Mouse (Mus musculus) CH12.LX (cell line): ENCODE measurements at regions not wholly inside any gene's neighbourhood (a gene's known extent, or its start where the extent isn't known, plus 50 kb on each side); places are given as distances from the start of the nearest gene placed in this dataset.

ENCODE experiments used
- DNase-seq: peaks from one replicate; pipeline ENCODE4 v3.0.0-alpha.2; 2013; ENCODE audit errors: extremely low read depth
- H3K27ac ChIP-seq: 2 replicates; pipeline ENCODE4 v1.5.1; 2012; ENCODE audit warnings: low read depth, mild to moderate bottlenecking, control low read depth, moderate library complexity; ENCODE audit not compliant: insufficient read depth
- H3K27me3 ChIP-seq: replicated peaks from 2 replicates; pipeline ENCODE3; 2012; ENCODE audit warnings: inconsistent platforms
- H3K36me3 ChIP-seq, 2 experiments: replicated peaks in 1 of 2; 2 replicates each; pipeline versions ENCODE3 to v1.6.1; 2012; ENCODE audit warnings: inconsistent platforms in 1 of 2, low read length in 1 of 2, mild to moderate bottlenecking in 1 of 2, mixed read lengths in 1 of 2, moderate library complexity in 1 of 2; ENCODE audit not compliant: control insufficient read depth in 1 of 2, insufficient read depth in 1 of 2
- H3K4me1 ChIP-seq, 2 experiments: 2 replicates each; pipeline ENCODE4 v1.6.1; 2012; ENCODE audit warnings: inconsistent platforms in 1 of 2, moderate library complexity in 1 of 2; ENCODE audit not compliant: insufficient read depth in 2 of 2, control insufficient read depth in 1 of 2
- H3K4me2 ChIP-seq: 2 replicates; pipeline ENCODE4 v1.6.1; 2012; ENCODE audit warnings: low read depth, mild to moderate bottlenecking, control low read depth; ENCODE audit not compliant: poor library complexity, insufficient read depth, severe bottlenecking
- H3K4me3 ChIP-seq, 3 experiments: fragments of 150-350 bp in 1 of 3; sonication (generic) in 1 of 3; replicated peaks in 1 of 3; 2 replicates each; pipeline versions ENCODE3 to v1.5.1; 2011 to 2012; ENCODE audit warnings: low read depth in 2 of 3, low read length in 2 of 3, mild to moderate bottlenecking in 2 of 3, moderate library complexity in 2 of 3, control low read depth in 1 of 3, improper control_type of control experiment in 1 of 3, inconsistent platforms in 1 of 3, mixed read lengths in 1 of 3; ENCODE audit not compliant: poor library complexity in 1 of 3
- H3K79me2 ChIP-seq: replicated peaks from 2 replicates; pipeline ENCODE4 v1.6.1; 2012; ENCODE audit warnings: mild to moderate bottlenecking, moderate library complexity; ENCODE audit not compliant: control insufficient read depth, poor library complexity, insufficient read depth, severe bottlenecking; ENCODE audit errors: extremely low read depth
- H3K9ac ChIP-seq: 2 replicates; pipeline ENCODE4 v1.6.1; 2012; ENCODE audit warnings: low read depth, mild to moderate bottlenecking, control low read depth, moderate library complexity; ENCODE audit not compliant: insufficient read depth
- H3K9me3 ChIP-seq: replicated peaks from 2 replicates; pipeline ENCODE3; 2012; ENCODE audit warnings: low read length, inconsistent platforms, mixed read lengths
- CHD1 ChIP-seq: IDR thresholded peaks from 2 replicates; pipeline ENCODE4 v1.6.1; 2012; ENCODE audit warnings: low read depth, low read length, improper control_type of control experiment, inconsistent platforms
- CHD2 ChIP-seq: IDR thresholded peaks from 2 replicates; pipeline ENCODE4 v1.6.1; 2011; ENCODE audit warnings: low read length, improper control_type of control experiment
- CTCF ChIP-seq, 2 experiments: IDR thresholded peaks in 1 of 2; conservative IDR thresholded peaks in 1 of 2; 2 replicates each; pipeline ENCODE4 v1.5.1; 2011 to 2012; ENCODE audit warnings: low read depth in 2 of 2, low read length in 2 of 2, improper control_type of control experiment in 1 of 2, inconsistent platforms in 1 of 2, mild to moderate bottlenecking in 1 of 2, moderate library complexity in 1 of 2
- ELF1 ChIP-seq: IDR thresholded peaks from 2 replicates; pipeline ENCODE4 v1.6.1; 2014; ENCODE audit warnings: low read depth, mild to moderate bottlenecking, inconsistent platforms, low read length, improper control_type of control experiment
- EP300 ChIP-seq: IDR thresholded peaks from 2 replicates; pipeline ENCODE4 v1.6.1; 2011; ENCODE audit warnings: low read length, improper control_type of control experiment
- ETS1 ChIP-seq: conservative IDR thresholded peaks from 2 replicates; pipeline ENCODE4 v1.6.1; 2012; ENCODE audit warnings: low read depth, mild to moderate bottlenecking, inconsistent platforms, low read length, improper control_type of control experiment, moderate library complexity
- GABPA ChIP-seq: IDR thresholded peaks from 2 replicates; pipeline ENCODE4 v1.6.1; 2012; ENCODE audit warnings: low read depth, low read length, improper control_type of control experiment, inconsistent platforms; ENCODE audit not compliant: insufficient replicate concordance
- KAT2A ChIP-seq: IDR thresholded peaks from 2 replicates; pipeline ENCODE4 v1.6.1; 2012; ENCODE audit warnings: low read length, improper control_type of control experiment, inconsistent platforms; ENCODE audit not compliant: insufficient replicate concordance
- MAFK ChIP-seq: IDR thresholded peaks from 2 replicates; pipeline ENCODE4 v1.6.1; 2011; ENCODE audit warnings: low read length, improper control_type of control experiment; ENCODE audit not compliant: insufficient replicate concordance
- MAX ChIP-seq: IDR thresholded peaks from 2 replicates; pipeline ENCODE4 v1.6.1; 2011; ENCODE audit warnings: low read length, improper control_type of control experiment
- MEF2A ChIP-seq: IDR thresholded peaks from 2 replicates; pipeline ENCODE4 v1.6.1; 2014; ENCODE audit warnings: low read depth, mild to moderate bottlenecking, inconsistent platforms, low read length, improper control_type of control experiment, borderline replicate concordance
- NELFE ChIP-seq: IDR thresholded peaks from 2 replicates; pipeline ENCODE4 v1.6.1; 2011; ENCODE audit warnings: low read depth, low read length, improper control_type of control experiment
- NRF1 ChIP-seq: IDR thresholded peaks from 2 replicates; pipeline ENCODE4 v1.6.1; 2014; ENCODE audit warnings: low read depth, mild to moderate bottlenecking, inconsistent platforms, low read length, improper control_type of control experiment, moderate library complexity
- PAX5 ChIP-seq: IDR thresholded peaks from 2 replicates; pipeline ENCODE4 v1.6.1; 2012; ENCODE audit warnings: low read length, inconsistent platforms, mixed read lengths
- POLR2AphosphoS2 ChIP-seq: IDR thresholded peaks from 2 replicates; pipeline ENCODE4 v1.6.1; 2011; ENCODE audit warnings: low read depth, low read length, improper control_type of control experiment
- RAD21 ChIP-seq: IDR thresholded peaks from 2 replicates; pipeline ENCODE4 v1.6.1; 2011; ENCODE audit warnings: low read depth, mild to moderate bottlenecking, low read length, improper control_type of control experiment, moderate library complexity
- RCOR1 ChIP-seq: conservative IDR thresholded peaks from 2 replicates; pipeline ENCODE4 v1.6.1; 2012; ENCODE audit warnings: low read depth, mild to moderate bottlenecking, inconsistent platforms, low read length, improper control_type of control experiment
- SMC3 ChIP-seq: IDR thresholded peaks from 2 replicates; pipeline ENCODE4 v1.6.1; 2011; ENCODE audit warnings: low read depth, low read length, improper control_type of control experiment
- USF1 ChIP-seq: IDR thresholded peaks from 2 replicates; pipeline ENCODE4 v1.6.1; 2014; ENCODE audit warnings: low read depth, mild to moderate bottlenecking, inconsistent platforms, low read length, improper control_type of control experiment
- USF2 ChIP-seq: conservative IDR thresholded peaks from 2 replicates; pipeline ENCODE4 v1.6.1; 2011; ENCODE audit warnings: low read depth, low read length, improper control_type of control experiment
- ZKSCAN1 ChIP-seq: IDR thresholded peaks from 2 replicates; pipeline ENCODE4 v1.6.1; 2012; ENCODE audit warnings: low read depth, inconsistent platforms, low read length, improper control_type of control experiment, borderline replicate concordance
- ZNF384 ChIP-seq: IDR thresholded peaks from 2 replicates; pipeline ENCODE4 v1.6.1; 2012; ENCODE audit warnings: low read depth, low read length, improper control_type of control experiment, inconsistent platforms
- dilution Hi-C: fragments of 300-500 bp; cut with MboI; formaldehyde crosslinking; loops from 2 replicates; pipeline ENCODE4 v1.14.3; 2020; ENCODE audit warnings: low sequenced_read_pairs; ENCODE audit not compliant: extremely low pct_unique_long_range_greater_than_20kb, extremely low pct_ligation_motif_present
- in situ Hi-C: fragments of 300-500 bp; cut with MboI; formaldehyde crosslinking; loops from 3 replicates; pipeline ENCODE4 v1.14.3; 2019; ENCODE audit warnings: low sequenced_read_pairs, low pct_ligation_motif_present, low pct_unique_long_range_greater_than_20kb, mixed read lengths

DNA sequence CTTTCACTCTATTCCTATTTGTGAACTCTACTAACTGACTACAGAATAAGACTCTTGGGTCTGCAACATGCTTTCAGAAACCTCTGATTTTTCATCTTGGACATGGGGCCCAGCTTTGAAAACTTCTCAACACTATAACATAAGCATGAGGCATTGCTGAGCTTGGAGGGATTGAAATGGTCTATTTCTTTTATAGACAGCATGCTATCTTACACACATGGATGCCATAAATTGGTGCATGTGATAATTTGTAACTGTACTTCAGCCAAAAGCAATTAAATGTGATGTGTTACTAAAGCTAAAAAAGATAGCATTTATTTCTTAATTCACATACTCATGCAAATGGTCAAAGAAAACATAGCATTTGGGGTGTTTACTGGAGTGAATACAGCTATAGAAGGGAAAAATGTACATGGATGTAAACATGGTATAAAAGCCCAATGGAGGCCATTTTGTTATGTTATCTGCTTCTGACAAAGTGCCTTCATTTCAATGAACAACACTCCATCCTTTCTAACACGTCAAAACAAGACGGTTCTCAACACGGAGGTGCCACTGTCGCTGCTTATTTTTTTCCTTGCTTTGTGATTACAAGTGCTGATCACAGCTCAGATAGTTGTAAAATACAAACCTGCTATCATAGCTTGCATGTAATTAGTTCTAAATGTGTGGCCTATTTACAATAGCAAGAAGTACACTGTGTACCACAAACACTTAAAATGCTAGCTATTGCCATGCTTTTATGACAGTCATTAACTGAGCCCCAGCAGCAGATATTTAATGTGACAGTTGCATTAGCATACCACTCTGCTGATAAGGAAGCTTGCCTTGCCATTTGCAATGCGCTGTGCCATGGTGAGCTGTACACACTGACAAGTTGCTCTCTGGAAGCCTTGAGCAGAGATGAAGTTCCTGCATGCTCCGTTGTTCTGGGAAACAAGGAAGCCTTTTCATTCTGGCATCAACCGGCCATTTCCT lies 267.9 kb upstream of the Veph1 start:
- peaks cover 0 to 24% of the 10 kb centered on the region in 2 experiments; a peak in 1 of 4 replicates for H3K4me1 ChIP-seq
- H3K36me3 ChIP-seq, result no peaks in the 10 kb centered on the region
- peaks cover 2% of the 10 kb centered on the region for H3K9me3 ChIP-seq
- in situ Hi-C loops, result no loop called here
- no peak for TF ChIP-seq ETS1
- no peak for TF ChIP-seq SMC3
- TF ChIP-seq POLR2AphosphoS2, result no peak
- TF ChIP-seq MAFK, result no peak
- no peak for TF ChIP-seq GABPA
- TF ChIP-seq ZKSCAN1, result no peak
- no peak for TF ChIP-seq EP300
- TF ChIP-seq USF1, result no peak
- TF ChIP-seq USF2, result no peak
- no peak for TF ChIP-seq KAT2A
- no peak for TF ChIP-seq NRF1
- no peak for TF ChIP-seq MEF2A
- H3K9ac ChIP-seq, result no peak overlapping the region
- no peak overlapping the region for H3K4me3 ChIP-seq
- H3K27ac ChIP-seq, result no peak overlapping the region
- DNase-seq, result no peak
- no peak overlapping the region for H3K4me2 ChIP-seq
- H3K79me2 ChIP-seq, result no peaks in the 10 kb centered on the region
- dilution Hi-C loops, result no loop called here
- H3K27me3 ChIP-seq, result no peaks in the 10 kb centered on the region

DNA sequence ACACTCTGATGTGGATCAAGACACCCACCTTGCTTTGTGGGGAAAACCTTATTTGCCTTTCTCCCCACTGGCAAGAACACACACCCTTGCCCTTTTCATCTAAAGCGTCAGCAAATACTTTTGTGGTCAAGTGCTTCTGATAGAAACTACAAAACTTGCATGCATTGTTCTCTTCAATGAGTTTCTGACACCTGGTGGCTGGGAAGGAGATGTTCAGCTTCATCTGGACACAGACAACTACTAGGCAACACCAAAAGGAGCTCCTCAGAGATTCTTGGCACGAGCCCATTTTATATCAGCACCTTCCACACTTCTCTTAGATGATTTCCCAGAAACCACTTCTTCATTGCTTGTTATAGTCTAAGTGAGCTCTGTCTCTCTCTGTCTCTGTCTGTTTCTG lies 266.7 kb upstream of the Veph1 start:
- dilution Hi-C loops, result no loop called here
- no peak overlapping the region for H3K9ac ChIP-seq

More for the DNA sequence above, 266.7 kb upstream of the Veph1 start:
- Histone ChIP-seq H3K4me1 (peaks cover 0 to 31% of the 10 kb centered on the region in 2 experiments; a peak in 3 of 4 replicates), H3K27ac (no peak overlapping the region), H3K4me3 (no peak overlapping the region), H3K27me3 (no peaks in the 10 kb centered on the region), H3K36me3 (no peaks in the 10 kb centered on the region), H3K9me3 (peaks cover 3% of the 10 kb centered on the region), H3K4me2 (no peak overlapping the region), H3K79me2 (no peaks in the 10 kb centered on the region)
- in situ Hi-C loops, result no loop called here
- TF ChIP-seq GABPA, result no peak
- no peak for TF ChIP-seq RCOR1
- no peak for TF ChIP-seq NELFE
- peak; percentile 78 for TF ChIP-seq SMC3
- no peak for TF ChIP-seq MEF2A
- peak; percentile 47 for TF ChIP-seq ZNF384
- no peak for TF ChIP-seq CHD1
- no peak for TF ChIP-seq MAX
- TF ChIP-seq ELF1, result no peak
- TF ChIP-seq RAD21, result peak; percentile 57
- TF ChIP-seq PAX5, result no peak
- peak; percentile 25 to 66; a peak in 2 of 4 replicates for TF ChIP-seq CTCF (conservative IDR thresholded peaks at IDR 0.05 in 1 of 2, IDR thresholded peaks at IDR 0.05 in 1 of 2; ENCODE audit: low read depth in 2 of 2, low read length in 2 of 2)
- no peak for TF ChIP-seq CHD2
- peak; percentile 46 for DNase-seq
